In the genomic region with DNA sequence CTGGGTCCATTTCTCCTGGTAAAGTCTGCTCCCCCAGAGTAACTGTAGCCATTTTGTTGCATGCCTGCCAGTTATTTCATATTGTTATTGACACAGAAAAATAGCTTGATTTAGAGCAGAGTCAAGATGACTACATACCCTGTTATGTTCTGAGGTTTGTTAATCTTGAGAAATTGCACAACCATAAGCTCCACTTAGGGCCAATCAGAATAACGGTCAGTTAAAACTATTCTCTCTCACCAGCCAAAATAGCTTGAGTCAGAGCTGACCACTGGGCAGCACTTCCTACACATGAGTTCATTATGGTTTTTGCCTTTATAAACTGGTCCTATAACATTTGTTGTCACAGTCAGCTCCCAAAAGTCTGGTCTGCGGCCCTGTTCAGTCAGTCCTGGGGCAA, we compare ENCODE assay signal across 24 mouse cellular contexts.
DNase-seq lines count a peak whose midpoint lies in the region; ATAC-seq and TF ChIP-seq lines count a peak whose summit lies in the region.
"Had no signal": no experiment of that assay in that cellular context is flagged by ENCODE, and none has a peak within 500 bp of the region (broad histone marks: within the 10 kb centered on the region; RNA-seq: fewer than 3 reads in every experiment).

No protein-coding gene starts in this region.

- no peak overlapping the region for H3ac ChIP-seq in myocyte (ENCODE audit: control insufficient read depth, insufficient read length)

- no peaks in the 10 kb centered on the region for H3K27me3 ChIP-seq in myocyte (ENCODE audit: control insufficient read depth, insufficient read depth, insufficient read length)
- H3K27me3 ChIP-seq: embryonic facial prominence, embryonic 13.5 days; hindbrain, embryonic 12.5 days; hindbrain, embryonic 15.5 days; Patski had no signal

- no peak for ATAC-seq in megakaryocyte progenitor cell, adult 5-6 weeks (replicated peaks; ENCODE audit: poor library complexity)
- no peak for ATAC-seq in megakaryocyte, adult 5-6 weeks (ENCODE audit: poor library complexity, severe bottlenecking)
- ATAC-seq: forebrain, embryonic 14.5 days; forebrain, postnatal 0 days; intestine, postnatal 0 days; Patski had no signal

- peak; percentile 2 for DNase-seq in adrenal gland, postnatal 10 days
- no peak for DNase-seq in adrenal gland, adult 2 months
- peak; percentile 78 for DNase-seq in adipocyte (ENCODE audit: low spot score)
- DNase-seq: adrenal gland, adult 8-10 months; adrenal gland, postnatal 36 days; cerebellum, adult 8-10 months; cerebellum, postnatal 10 days; cerebellum, postnatal 36 days; embryo, embryonic 11 days; forebrain, postnatal 0 days; gastrocnemius, adult 2 months; gastrocnemius, postnatal 14 days; heart, adult 11 months had no signal

- H3K4me3 ChIP-seq in myocyte: no peak overlapping the region
- H3K4me3 ChIP-seq: embryonic facial prominence, embryonic 10.5 days; embryonic facial prominence, embryonic 13.5 days; gastrocnemius, adult 2 months; hindbrain, embryonic 12.5 days; hindbrain, embryonic 15.5 days had no signal

- no peaks in the 10 kb centered on the region for H3K79me2 ChIP-seq in myocyte (ENCODE audit: control insufficient read depth, insufficient read depth)

- TF ChIP-seq POLR2A in myocyte (IDR thresholded peaks at IDR 0.05; ENCODE audit: insufficient read length, low read depth): no peak

- no peaks in the 10 kb centered on the region for H3K36me3 ChIP-seq in myocyte (ENCODE audit: control insufficient read depth, insufficient read depth)
- H3K36me3 ChIP-seq: embryonic facial prominence, embryonic 10.5 days; embryonic facial prominence, embryonic 13.5 days; hindbrain, embryonic 12.5 days; hindbrain, embryonic 15.5 days had no signal

- no peak overlapping the region for H3K4me2 ChIP-seq in myocyte (ENCODE audit: low read depth)
- H3K4me2 ChIP-seq: embryonic facial prominence, embryonic 13.5 days; heart, embryonic 11.5 days; hindbrain, embryonic 12.5 days; hindbrain, embryonic 15.5 days had no signal

TF ChIP-seq in myocyte, 11 proteins besides CTCF, POLR2A, EP300 and RAD21:
- peak; percentile 88 for TF ChIP-seq CEBPB (IDR thresholded peaks at IDR 0.05; ENCODE audit: insufficient read depth, poor library complexity, severe bottlenecking)
- TF ChIP-seq REST (IDR thresholded peaks at IDR 0.05; ENCODE audit: insufficient read depth, insufficient read length): no peak
TF ChIP-seq in myocyte: peak in this region for 1.
